Mouse (Mus musculus) hematopoietic multipotent progenitor cell, adult 10-12 weeks (in vitro differentiated cells): Measurements from ENCODE around the gene Zfp13. TPM values are rescaled to one million over a fixed set of nuclear protein-coding genes. Genes with fewer than 3 reads are reported as not detected.

Experiments
- polyA plus RNA-seq: library from polyadenylated mRNA; stranded (reverse); fragments of >175 nt; gene quantifications from 2 replicates; pipeline ENCODE4 v1.2.3, GENCODE M21; 2012; ENCODE audit warnings: low replicate concordance

Zfp13 gene
- polyA plus RNA-seq: 0.14 and 0.28 TPM in 2 replicates

GRCm38 (mm10) chr17:23598582-23599552, at the start of gene Zfp13:
Gene Zfp13 (minus strand): TSS chr17:23599487.

GRCm38 (mm10) chr17:23644613-23645495, 45.6 kb upstream of the Zfp13 start, which contains the start of gene Mmp25:
Gene Mmp25 (minus strand): TSS chr17:23645277.

GRCm38 (mm10) chr17:23600641-23601622, 1.6 kb upstream of the Zfp13 start, which contains the start of gene Zscan10:
Gene Zscan10 (plus strand): TSS chr17:23600856.

DNA sequence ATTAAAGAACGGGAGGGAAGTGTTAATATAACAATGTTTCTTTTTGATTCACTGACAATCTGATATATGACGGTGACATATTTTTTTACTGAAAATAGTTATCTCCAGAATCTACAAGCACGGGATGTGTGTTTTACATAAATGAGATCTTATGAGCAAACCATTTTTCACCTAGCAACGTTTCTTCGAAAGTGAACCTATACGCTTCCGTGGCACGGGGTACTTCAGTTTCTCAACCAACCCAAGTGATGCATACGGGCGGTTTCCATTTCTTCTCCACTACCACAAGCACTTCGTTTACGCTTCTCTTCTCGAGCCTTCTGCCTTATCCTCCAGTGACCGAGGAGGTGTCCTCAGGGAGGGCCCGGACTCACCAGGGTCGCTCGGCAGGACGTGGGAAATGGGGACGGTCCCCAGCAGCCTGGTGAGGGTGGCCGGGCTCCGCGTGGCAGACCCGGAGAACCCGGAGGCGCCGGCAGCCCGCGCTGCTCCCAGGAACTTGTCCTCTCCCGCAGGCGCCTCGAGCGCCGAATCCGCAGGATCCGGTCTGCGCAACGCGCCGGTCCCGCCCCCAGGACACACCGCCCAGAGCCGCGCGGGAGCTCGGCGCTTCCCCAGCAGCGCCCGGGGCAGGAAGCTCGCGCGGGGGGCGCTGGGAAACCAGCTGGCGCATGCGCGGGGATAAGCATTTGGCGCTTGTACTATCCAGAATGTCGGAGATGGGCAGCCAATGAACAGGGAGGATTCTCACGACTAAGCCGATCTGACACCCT, 35.5 kb downstream of the Zfp13 start, which contains the start of gene Zfp213:
Zfp213 (minus strand) TSS at position 644 of the 773 bp plus-strand sequence.

Other genes with a start within 250 kb of the Zfp13 start
- not detected in 2 replicates for gene Vmn2r116, start 214.9 kb downstream of the Zfp13 start, polyA plus RNA-seq
- not detected in 2 replicates for gene Vmn2r117, start 119.8 kb downstream of the Zfp13 start, polyA plus RNA-seq
- 13.9 and 35.3 TPM in 2 replicates for gene Zfp213, start 35.2 kb downstream of the Zfp13 start, polyA plus RNA-seq
- gene Zscan10, start 1.4 kb upstream of the Zfp13 start, polyA plus RNA-seq: not detected in 2 replicates
- 6.0 and 11.0 TPM in 2 replicates for gene Mmp25, start 45.8 kb upstream of the Zfp13 start, polyA plus RNA-seq
- 0.13 and 0.51 TPM in 2 replicates for gene Bicdl2, start 61.0 kb upstream of the Zfp13 start, polyA plus RNA-seq
- 312 and 318 TPM in 2 replicates for gene Hcfc1r1, start 74.1 kb upstream of the Zfp13 start, polyA plus RNA-seq
- 35.4 and 57.0 TPM in 2 replicates for gene Thoc6, start 74.4 kb upstream of the Zfp13 start, polyA plus RNA-seq
- gene Tnfrsf12a, start 78.0 kb upstream of the Zfp13 start, polyA plus RNA-seq: 5.3 and 7.1 TPM in 2 replicates
- not detected in 2 replicates for gene Cldn6, start 79.8 kb upstream of the Zfp13 start, polyA plus RNA-seq
- not detected in 2 replicates for gene Cldn9, start 84.5 kb upstream of the Zfp13 start, polyA plus RNA-seq
- not detected in 2 replicates for gene 1520401A03Rik, start 123.3 kb upstream of the Zfp13 start, polyA plus RNA-seq
- 73.1 and 119 TPM in 2 replicates for gene Pkmyt1, start 126.8 kb upstream of the Zfp13 start, polyA plus RNA-seq
- 3.4 and 7.7 TPM in 2 replicates for gene Paqr4, start 141.4 kb upstream of the Zfp13 start, polyA plus RNA-seq
- 0.36 and 1.4 TPM in 2 replicates for gene Kremen2, start 146.3 kb upstream of the Zfp13 start, polyA plus RNA-seq
- gene Flywch1, start 172.1 kb upstream of the Zfp13 start, polyA plus RNA-seq: 45.9 and 68.9 TPM in 2 replicates
- 2.9 and 5.6 TPM in 2 replicates for gene Flywch2, start 186.6 kb upstream of the Zfp13 start, polyA plus RNA-seq
- 277 and 500 TPM in 2 replicates for gene Srrm2, start 191.0 kb upstream of the Zfp13 start, polyA plus RNA-seq
- gene Elob, start 229.6 kb upstream of the Zfp13 start, polyA plus RNA-seq: 50.9 and 630 TPM in 2 replicates
- gene Prss33, start 236.6 kb upstream of the Zfp13 start, polyA plus RNA-seq: 0.54 and 1.6 TPM in 2 replicates
- 0.10 TPM in 1 of 2 replicates, not detected in the other for gene Prss32, start 244.4 kb upstream of the Zfp13 start, polyA plus RNA-seq
- gene Prss41, start 244.7 kb upstream of the Zfp13 start, polyA plus RNA-seq: 2.9 and 3.0 TPM in 2 replicates